Comparison of ENCODE assay signal across 8 mouse cellular contexts in the genomic region with DNA sequence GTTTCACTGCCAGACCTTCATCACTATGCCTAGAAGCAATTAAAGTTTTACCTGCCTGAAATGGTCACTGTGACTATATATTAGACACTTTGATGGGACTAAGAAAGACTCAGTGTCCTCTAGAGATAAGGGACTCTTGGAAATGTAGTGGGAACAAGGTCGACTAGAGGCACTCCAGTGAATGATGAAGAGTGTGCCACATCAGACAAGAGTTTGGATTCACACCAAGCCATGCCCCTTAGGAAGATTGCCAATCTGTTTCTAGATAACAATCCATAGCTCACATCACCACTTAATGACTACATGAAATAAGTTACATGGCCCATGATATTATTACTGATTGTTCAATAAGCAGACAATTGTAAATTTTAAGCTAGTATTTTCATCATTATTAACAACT. TPM values are rescaled to one million over a fixed set of nuclear protein-coding genes. Genes with fewer than 3 reads are reported as not detected.
"Had no signal": no experiment of that assay in that cellular context is flagged by ENCODE, and none has a peak within 500 bp of the region (broad histone marks: within the 10 kb centered on the region; RNA-seq: fewer than 3 reads in every experiment).

No protein-coding gene starts in this region.

- H3K9ac ChIP-seq: neural tube, embryonic 13.5 days; neural tube, embryonic 15.5 days; stomach, embryonic 15.5 days had no signal

- H3K4me2 ChIP-seq: neural tube, embryonic 13.5 days; neural tube, embryonic 15.5 days; stomach, embryonic 15.5 days had no signal

- H3K9me3 ChIP-seq: neural tube, embryonic 13.5 days; neural tube, embryonic 15.5 days; stomach, embryonic 15.5 days had no signal

- DNase-seq: right cerebral cortex, postnatal 25 days; thymus, adult 18-20 months; thymus, postnatal 36 days had no signal

- H3K4me1 ChIP-seq: neural tube, embryonic 13.5 days; neural tube, embryonic 15.5 days; stomach, embryonic 15.5 days had no signal

- H3K27me3 ChIP-seq: neural tube, embryonic 13.5 days; neural tube, embryonic 15.5 days; stomach, embryonic 15.5 days had no signal

- H3K27ac ChIP-seq: neural tube, embryonic 13.5 days; neural tube, embryonic 15.5 days; stomach, embryonic 15.5 days; stomach, postnatal 0 days had no signal

- H3K36me3 ChIP-seq: neural tube, embryonic 13.5 days; neural tube, embryonic 15.5 days; stomach, embryonic 15.5 days had no signal

- H3K4me3 ChIP-seq: neural tube, embryonic 13.5 days; neural tube, embryonic 15.5 days; stomach, embryonic 15.5 days had no signal

RNA-seq across cellular contexts. Expression of gene Apob, which starts 14.1 kb away (rescaled TPM):
- total RNA-seq: neutrophil, adult 5-6 weeks had no signal
